Mouse (Mus musculus): Measurements from ENCODE around the gene Lrwd1. TPM values are rescaled to one million over a fixed set of nuclear protein-coding genes. Genes with fewer than 3 reads are reported as not detected.

Lrwd1 gene
- polyA plus RNA-seq, 1 experiment from 2014 or later: 34.1 TPM

GRCm38 (mm10) chr5:136073526-136073925 is 62.3 kb downstream of the Lrwd1 start:
- H3K9ac ChIP-seq: no peak overlapping the region
- no peaks in the 10 kb centered on the region for H3K9me3 ChIP-seq (replicated peaks)
- H3K27me3 ChIP-seq: peaks cover 10% of the 10 kb centered on the region
- 51% methylated on average over 11 of the region's 11 CpGs for WGBS (ENCODE audit: insufficient replicate concordance)
- H3K27ac ChIP-seq (replicated peaks): no peak overlapping the region
- H3K4me2 ChIP-seq: no peak overlapping the region
- H3K36me3 ChIP-seq (replicated peaks): no peaks in the 10 kb centered on the region
- no peaks in the 10 kb centered on the region for H3K4me1 ChIP-seq (replicated peaks)
- no peak overlapping the region for H3K4me3 ChIP-seq (replicated peaks)
- no peak for ATAC-seq (ENCODE audit: insufficient read depth)

- peaks cover 10% of the 10 kb centered on the region for H3K27me3 ChIP-seq
- ATAC-seq (ENCODE audit: insufficient read depth): no peak
- 61% methylated on average over 6 of the region's 6 CpGs for WGBS (ENCODE audit: insufficient replicate concordance)
Measured at GRCm38 (mm10) chr5:136073051-136073450, 62.8 kb downstream of the Lrwd1 start.

More at GRCm38 (mm10) chr5:136073051-136073450, 62.8 kb downstream of the Lrwd1 start:
- no peak overlapping the region for H3K27ac ChIP-seq (replicated peaks)
- H3K4me1 ChIP-seq (replicated peaks): no peaks in the 10 kb centered on the region
- no peak overlapping the region for H3K9ac ChIP-seq
- no peaks in the 10 kb centered on the region for H3K9me3 ChIP-seq (replicated peaks)
- no peak overlapping the region for H3K4me2 ChIP-seq
- H3K36me3 ChIP-seq (replicated peaks): no peaks in the 10 kb centered on the region
- H3K4me3 ChIP-seq (replicated peaks): no peak overlapping the region

Small RNA genes within 50 kb of the gene (microRNA-seq; reads per million reads assigned to microRNA genes)
- gene Mir7035: not detected

Other genes starting within 250 kb of the Lrwd1 start
- 12.6 and 16.1 TPM in 2 replicates for gene Hspb1, start 248.2 kb downstream of the Lrwd1 start, polyA plus RNA-seq (2015; fragmentation: Nextera tagmentation; extraction: Ambion mirVana)
- 60.9 and 65.4 TPM in 2 replicates for gene Ywhag, start 201.5 kb downstream of the Lrwd1 start, polyA plus RNA-seq (2015; fragmentation: Nextera tagmentation; extraction: Ambion mirVana)
- gene Ssc4d, start 161.5 kb downstream of the Lrwd1 start, polyA plus RNA-seq (2015; fragmentation: Nextera tagmentation; extraction: Ambion mirVana): 1.6 and 1.8 TPM in 2 replicates
- gene Zp3, start 156.0 kb downstream of the Lrwd1 start, polyA plus RNA-seq (2015; fragmentation: Nextera tagmentation; extraction: Ambion mirVana): not detected in 2 replicates
- gene Dtx2, start 141.3 kb downstream of the Lrwd1 start, polyA plus RNA-seq (2015; fragmentation: Nextera tagmentation; extraction: Ambion mirVana): 6.7 and 6.9 TPM in 2 replicates
- gene Upk3b, start 97.6 kb downstream of the Lrwd1 start, polyA plus RNA-seq (2015; fragmentation: Nextera tagmentation; extraction: Ambion mirVana): 3.3 and 3.8 TPM in 2 replicates
- gene Upk3bl, start 81.6 kb downstream of the Lrwd1 start, polyA plus RNA-seq (2015; fragmentation: Nextera tagmentation; extraction: Ambion mirVana): 0.08 TPM in 1 of 2 replicates, not detected in the other
- gene Rasa4, start 52.2 kb downstream of the Lrwd1 start, polyA plus RNA-seq (2015; fragmentation: Nextera tagmentation; extraction: Ambion mirVana): 2.1 and 2.2 TPM in 2 replicates
- gene Polr2j, start 19.4 kb downstream of the Lrwd1 start, polyA plus RNA-seq (2015; fragmentation: Nextera tagmentation; extraction: Ambion mirVana): 111 and 129 TPM in 2 replicates
- 12.0 and 15.1 TPM in 2 replicates for gene Alkbh4, start 72 bp upstream of the Lrwd1 start, polyA plus RNA-seq (2015; fragmentation: Nextera tagmentation; extraction: Ambion mirVana)
- gene Orai2, start 34.6 kb upstream of the Lrwd1 start, polyA plus RNA-seq (2015; fragmentation: Nextera tagmentation; extraction: Ambion mirVana): 3.4 and 4.4 TPM in 2 replicates
- gene Prkrip1, start 62.9 kb upstream of the Lrwd1 start, polyA plus RNA-seq (2015; fragmentation: Nextera tagmentation; extraction: Ambion mirVana): 16.5 and 22.5 TPM in 2 replicates
- gene Sh2b2, start 110.5 kb upstream of the Lrwd1 start, polyA plus RNA-seq (2015; fragmentation: Nextera tagmentation; extraction: Ambion mirVana): 2.1 and 2.3 TPM in 2 replicates